Mouse (Mus musculus) cortical plate, adult 2 months (tissue): ENCODE data around the gene Fam20a. TPM values are rescaled to one million over a fixed set of nuclear protein-coding genes. Genes with fewer than 3 reads are reported as not detected.

Source experiments
- H3K27ac ChIP-seq: fragments of 200-500 bp; 2 replicates; pipeline ENCODE4 v1.5.1; 2012; ENCODE audit warnings: low read length, control low read depth, inconsistent platforms; ENCODE audit not compliant: insufficient read depth
- H3K4me1 ChIP-seq: fragments of 200-500 bp; 2 replicates; pipeline ENCODE4 v1.6.1; 2011; ENCODE audit warnings: low read length; ENCODE audit not compliant: control insufficient read depth, insufficient read depth
- H3K4me3 ChIP-seq: fragments of 200-500 bp; 2 replicates; pipeline ENCODE4 v1.5.1; 2011; ENCODE audit warnings: mild to moderate bottlenecking, low read length, control low read depth; ENCODE audit not compliant: insufficient read depth
- CTCF ChIP-seq: fragments of 200-500 bp; IDR thresholded peaks from 2 replicates; pipeline ENCODE4 v1.5.1; 2011; ENCODE audit warnings: mild to moderate bottlenecking, control low read depth, low read length; ENCODE audit not compliant: insufficient read depth; ENCODE audit errors: extremely low read depth
- POLR2A ChIP-seq: fragments of 200-500 bp; IDR thresholded peaks from 2 replicates; pipeline ENCODE4 v1.6.1; 2011; ENCODE audit warnings: mild to moderate bottlenecking, low read length, control low read depth; ENCODE audit not compliant: insufficient read depth; ENCODE audit errors: extremely low read depth
- polyA plus RNA-seq: library from polyadenylated mRNA; depleted of rRNA; stranded (reverse); fragments of >200 nt; gene quantifications from 2 replicates; pipeline ENCODE4 v1.2.3, GENCODE M21; 2012

Gene Fam20a
- polyA plus RNA-seq, 1 experiment = 22.5 TPM

- TF ChIP-seq POLR2A = no peak
- TF ChIP-seq CTCF = no peak
- no peak overlapping the region for H3K27ac ChIP-seq
- no peak overlapping the region for H3K4me3 ChIP-seq
- peaks cover 1% of the 10 kb centered on the region; the same call in 1 of the 2 replicates for H3K4me1 ChIP-seq
Observed at GRCm38 (mm10) chr11:109689539-109689938, 32.5 kb downstream of the Fam20a start.

GRCm38 (mm10) chr11:109682221-109682620 is 39.9 kb downstream of the Fam20a start:
- TF ChIP-seq POLR2A (no peak), CTCF (no peak)

GRCm38 (mm10) chr11:109681556-109681955 is 40.5 kb downstream of the Fam20a start:
- H3K27ac ChIP-seq = no peak overlapping the region
- H3K4me1 ChIP-seq = no peaks in the 10 kb centered on the region
- no peak for TF ChIP-seq CTCF
- TF ChIP-seq POLR2A = no peak
- no peak overlapping the region for H3K4me3 ChIP-seq

More at GRCm38 (mm10) chr11:109682221-109682620, 39.9 kb downstream of the Fam20a start:
- Histone ChIP-seq H3K4me1 (no peaks in the 10 kb centered on the region), H3K4me3 (no peak overlapping the region), H3K27ac (no peak overlapping the region)

- no peak for TF ChIP-seq CTCF
- TF ChIP-seq POLR2A = no peak
- Histone ChIP-seq H3K4me3 (no peak overlapping the region), H3K27ac (no peak overlapping the region), H3K4me1 (no peaks in the 10 kb centered on the region)
Observed at GRCm38 (mm10) chr11:109680934-109681333, 41.1 kb downstream of the Fam20a start.

- Histone ChIP-seq H3K27ac (no peak overlapping the region), H3K4me1 (no peaks in the 10 kb centered on the region), H3K4me3 (no peak overlapping the region)
- TF ChIP-seq CTCF (no peak), POLR2A (no peak)
Observed at GRCm38 (mm10) chr11:109678291-109678690, 43.8 kb downstream of the Fam20a start.

GRCm38 (mm10) chr11:109676621-109677373 is 45.3 kb downstream of the Fam20a start:
- TF ChIP-seq CTCF = no peak
- no peak for TF ChIP-seq POLR2A
- Histone ChIP-seq H3K4me3 (no peak overlapping the region), H3K27ac (no peak overlapping the region), H3K4me1 (no peaks in the 10 kb centered on the region)

GRCm38 (mm10) chr11:109675771-109676170 is 46.3 kb downstream of the Fam20a start:
- Histone ChIP-seq H3K27ac (no peak overlapping the region), H3K4me1 (no peaks in the 10 kb centered on the region), H3K4me3 (no peak overlapping the region)
- TF ChIP-seq POLR2A (no peak), CTCF (no peak)

GRCm38 (mm10) chr11:109675208-109675607 is 46.9 kb downstream of the Fam20a start:
- no peak overlapping the region for H3K27ac ChIP-seq
- no peak overlapping the region for H3K4me3 ChIP-seq
- no peaks in the 10 kb centered on the region for H3K4me1 ChIP-seq
- no peak for TF ChIP-seq POLR2A
- no peak for TF ChIP-seq CTCF

- no peak overlapping the region for H3K4me3 ChIP-seq
- no peaks in the 10 kb centered on the region for H3K4me1 ChIP-seq
- H3K27ac ChIP-seq = no peak overlapping the region
- no peak for TF ChIP-seq POLR2A
- no peak for TF ChIP-seq CTCF
Observed at GRCm38 (mm10) chr11:109674542-109674941, 47.5 kb downstream of the Fam20a start.

- H3K4me3 ChIP-seq = no peak overlapping the region
- H3K4me1 ChIP-seq = no peaks in the 10 kb centered on the region
- no peak for TF ChIP-seq CTCF
- TF ChIP-seq POLR2A = no peak
- no peak overlapping the region for H3K27ac ChIP-seq
Observed at GRCm38 (mm10) chr11:109673741-109674140, 48.3 kb downstream of the Fam20a start.
